Mouse (Mus musculus): Measurements from ENCODE around the gene Igsf21. TPM values are rescaled to one million over a fixed set of nuclear protein-coding genes. Genes with fewer than 3 reads are reported as not detected.

Gene Igsf21
- polyA plus RNA-seq (2014; fragmentation: Illumina TruSeq; extraction: RNeasy Lipid Tissue Mini Kit (QIAGEN cat#74804); ENCODE audit: low read depth, low replicate concordance), result not detected

DNA sequence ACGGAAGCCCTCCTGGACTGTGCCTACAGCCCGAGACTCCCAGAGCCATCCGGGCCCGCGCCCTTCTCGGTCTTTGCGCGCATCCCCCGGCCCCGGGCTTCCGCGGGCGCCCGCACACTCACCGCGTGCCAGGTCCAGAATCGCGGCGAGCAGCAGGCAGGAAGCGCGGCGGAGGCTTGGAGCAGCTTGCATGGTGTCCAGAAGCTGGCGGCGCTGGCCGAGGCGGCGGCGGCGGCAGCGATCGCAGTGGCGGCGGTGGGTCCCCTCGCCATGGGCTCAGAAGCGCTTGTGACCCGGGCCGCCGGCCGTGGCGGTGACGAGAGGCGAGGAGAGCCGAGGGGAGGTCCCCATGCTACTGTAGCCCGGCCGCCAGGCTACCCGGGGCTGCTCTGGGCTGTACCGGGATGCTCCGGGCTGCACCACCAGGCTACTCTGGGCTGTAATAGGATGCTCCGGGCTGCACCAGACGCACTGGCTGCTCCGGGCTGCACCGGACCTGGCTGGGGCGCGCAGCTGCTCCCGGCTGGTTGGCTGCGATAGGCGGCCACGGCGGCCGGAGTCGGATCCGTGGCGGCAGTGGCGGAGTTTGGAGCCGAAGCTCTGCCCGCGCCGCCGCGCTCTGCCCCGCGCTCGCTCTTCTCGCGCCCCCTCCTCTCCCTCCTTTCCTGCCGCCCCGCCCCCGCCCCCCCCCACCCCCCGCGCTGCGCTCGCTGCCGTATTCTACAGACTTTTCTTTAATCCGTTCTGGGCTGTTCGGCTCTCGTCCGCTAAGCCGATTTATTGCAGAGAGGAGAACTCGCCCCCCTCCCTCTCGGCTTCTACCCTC, at the start of gene Igsf21:
Gene Igsf21 (minus strand): TSS at position 605 of the 826 bp plus-strand sequence.

